Mouse (Mus musculus): ENCODE results near the gene Timm8a2. TPM values are rescaled to one million over a fixed set of nuclear protein-coding genes. Genes with fewer than 3 reads are reported as not detected.

Gene Timm8a2
- total RNA-seq, 2 experiments from 2014 or later, result not detected

- peak in 1 of 2 experiments; percentile 53 for DNase-seq (ENCODE audit: low spot score in 2 of 2)
Measured at GRCm38 (mm10) chr14:122010301-122010700, 24.2 kb upstream of the Timm8a2 start.

- no peak for DNase-seq (ENCODE audit: low spot score in 2 of 2)
Measured at GRCm38 (mm10) chr14:122011768-122012167, 22.7 kb upstream of the Timm8a2 start.

GRCm38 (mm10) chr14:122012193-122012592, 22.3 kb upstream of the Timm8a2 start:
- no peak for DNase-seq (ENCODE audit: low spot score in 2 of 2)

- DNase-seq (ENCODE audit: low spot score in 2 of 2), result no peak
Measured at GRCm38 (mm10) chr14:122012814-122013213, 21.7 kb upstream of the Timm8a2 start.

- DNase-seq (ENCODE audit: low spot score in 2 of 2), result no peak
Measured at GRCm38 (mm10) chr14:122013417-122013951, 21.0 kb upstream of the Timm8a2 start.

GRCm38 (mm10) chr14:122017958-122018357, 16.5 kb upstream of the Timm8a2 start:
- no peak for DNase-seq (ENCODE audit: low spot score in 2 of 2)

- no peak for DNase-seq (ENCODE audit: low spot score in 2 of 2)
Measured at GRCm38 (mm10) chr14:122019389-122019788, 15.1 kb upstream of the Timm8a2 start.

- no peak for DNase-seq (ENCODE audit: low spot score in 2 of 2)
Measured at GRCm38 (mm10) chr14:122020567-122020966, 13.9 kb upstream of the Timm8a2 start.

- DNase-seq (ENCODE audit: low spot score in 2 of 2), result no peak
Measured at GRCm38 (mm10) chr14:122023054-122023453, 11.4 kb upstream of the Timm8a2 start.

- no peak for DNase-seq (ENCODE audit: low spot score in 2 of 2)
Measured at GRCm38 (mm10) chr14:122023928-122024327, 10.5 kb upstream of the Timm8a2 start.

- DNase-seq (ENCODE audit: low spot score in 2 of 2), result no peak
Measured at GRCm38 (mm10) chr14:122028926-122029745, 5.3 kb upstream of the Timm8a2 start.

- no peak for DNase-seq (ENCODE audit: low spot score in 2 of 2)
Measured at GRCm38 (mm10) chr14:122029851-122030250, 4.6 kb upstream of the Timm8a2 start.

- no peak for DNase-seq (ENCODE audit: low spot score in 2 of 2)
Measured at GRCm38 (mm10) chr14:122032045-122032444, 2.4 kb upstream of the Timm8a2 start.

GRCm38 (mm10) chr14:122035181-122035580, 707 bp downstream of the Timm8a2 start:
- DNase-seq (ENCODE audit: low spot score in 2 of 2), result no peak

GRCm38 (mm10) chr14:122035860-122036259, 1.4 kb downstream of the Timm8a2 start:
- DNase-seq (ENCODE audit: low spot score in 2 of 2), result no peak

- DNase-seq (ENCODE audit: low spot score in 2 of 2), result no peak
Measured at GRCm38 (mm10) chr14:122038874-122039647, 4.6 kb downstream of the Timm8a2 start.

GRCm38 (mm10) chr14:122041413-122041825, 6.9 kb downstream of the Timm8a2 start:
- DNase-seq (ENCODE audit: low spot score in 2 of 2), result no peak

- DNase-seq (ENCODE audit: low spot score in 2 of 2), result no peak
Measured at GRCm38 (mm10) chr14:122042142-122042694, 7.7 kb downstream of the Timm8a2 start.

- DNase-seq (ENCODE audit: low spot score in 2 of 2), result no peak
Measured at GRCm38 (mm10) chr14:122047784-122048183, 13.3 kb downstream of the Timm8a2 start.

GRCm38 (mm10) chr14:122048816-122049215, 14.3 kb downstream of the Timm8a2 start:
- DNase-seq (ENCODE audit: low spot score in 2 of 2), result no peak

- DNase-seq (ENCODE audit: low spot score in 2 of 2), result no peak
Measured at GRCm38 (mm10) chr14:122052896-122053635, 18.6 kb downstream of the Timm8a2 start.
